Mouse (Mus musculus) inflammation-experienced regulatory T-cells, adult 6 months (primary cell): ENCODE results near the gene Tmem63a. TPM values are rescaled to one million over a fixed set of nuclear protein-coding genes. Genes with fewer than 3 reads are reported as not detected.
"Not testable (repeated sequence)": the region's sequence is repeated elsewhere in the genome, so short reads cannot be mapped to it uniquely, and the experiment has no call there.

ENCODE experiments used
- ATAC-seq: one replicate; pipeline ENCODE4 v1.8.0; 2017
- polyA plus RNA-seq, 3 experiments: library from polyadenylated mRNA; unstranded; fragments of 100-300 nt; shearing (Covaris generic); gene quantifications; one replicate each; pipeline ENCODE4 v1.2.1; 2017

Tmem63a gene
- polyA plus RNA-seq, 3 experiments from 2014 or later = 12.8 to 18.6 (median 14.0) TPM

DNA sequence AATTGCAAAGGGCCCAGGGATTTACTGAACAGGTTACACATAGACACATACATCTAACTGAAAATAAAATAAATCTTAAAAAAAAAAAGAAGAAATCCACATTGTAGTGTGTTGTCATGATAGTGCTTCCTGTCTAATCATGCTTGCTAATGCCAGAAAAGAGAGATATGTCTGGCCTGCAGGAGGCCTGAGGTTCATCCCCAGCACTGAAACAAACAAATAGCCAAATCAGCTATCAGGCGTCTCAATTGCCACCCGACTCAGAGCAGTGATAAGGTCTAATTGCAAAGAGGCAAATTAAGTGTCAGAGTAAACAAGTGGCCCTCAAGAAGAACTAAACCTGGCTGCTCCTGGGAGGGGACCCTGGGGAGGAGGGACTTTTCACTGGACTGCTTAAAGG is 12.5 kb upstream of the Tmem63a start:
- no peak for ATAC-seq

DNA sequence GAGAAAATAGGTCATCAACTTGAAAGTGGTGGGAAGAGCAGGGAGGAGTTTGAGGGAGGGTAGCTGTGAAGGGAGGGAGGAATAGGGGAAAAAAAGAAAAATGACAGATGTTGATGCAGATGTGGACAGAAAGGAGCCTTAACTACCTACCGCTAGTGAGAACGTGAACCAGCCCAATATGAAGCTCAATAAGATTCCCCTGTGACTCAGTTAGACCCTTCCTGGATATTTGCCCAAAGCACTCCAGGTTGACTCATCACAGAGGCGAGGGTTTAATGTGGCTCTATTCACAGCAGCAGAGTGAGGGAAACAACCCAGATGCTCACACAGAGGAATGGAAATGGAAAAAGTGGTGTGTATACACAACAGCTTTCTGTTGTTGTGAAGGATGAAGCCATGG is 11.0 kb upstream of the Tmem63a start:
- ATAC-seq = no peak

DNA sequence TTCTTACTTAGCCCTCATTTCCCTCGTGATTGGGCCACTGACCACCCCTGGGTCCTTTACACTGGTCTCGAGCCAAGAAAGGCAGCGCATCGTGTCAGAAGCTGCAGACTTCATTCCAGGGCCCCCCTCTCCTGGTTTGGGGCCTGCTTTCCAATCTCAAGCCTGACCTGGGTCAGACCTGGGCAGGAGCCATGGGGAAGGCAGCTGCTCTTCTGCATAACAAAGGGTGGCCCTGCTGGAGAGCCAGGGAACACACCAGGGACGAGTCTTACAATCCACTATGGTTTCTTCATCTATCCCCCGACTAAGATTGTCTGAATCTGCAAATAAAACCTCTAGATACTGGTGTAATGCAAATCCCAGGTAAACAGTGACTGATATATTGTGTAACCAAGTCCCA is 8.5 kb upstream of the Tmem63a start:
- ATAC-seq = no peak

DNA sequence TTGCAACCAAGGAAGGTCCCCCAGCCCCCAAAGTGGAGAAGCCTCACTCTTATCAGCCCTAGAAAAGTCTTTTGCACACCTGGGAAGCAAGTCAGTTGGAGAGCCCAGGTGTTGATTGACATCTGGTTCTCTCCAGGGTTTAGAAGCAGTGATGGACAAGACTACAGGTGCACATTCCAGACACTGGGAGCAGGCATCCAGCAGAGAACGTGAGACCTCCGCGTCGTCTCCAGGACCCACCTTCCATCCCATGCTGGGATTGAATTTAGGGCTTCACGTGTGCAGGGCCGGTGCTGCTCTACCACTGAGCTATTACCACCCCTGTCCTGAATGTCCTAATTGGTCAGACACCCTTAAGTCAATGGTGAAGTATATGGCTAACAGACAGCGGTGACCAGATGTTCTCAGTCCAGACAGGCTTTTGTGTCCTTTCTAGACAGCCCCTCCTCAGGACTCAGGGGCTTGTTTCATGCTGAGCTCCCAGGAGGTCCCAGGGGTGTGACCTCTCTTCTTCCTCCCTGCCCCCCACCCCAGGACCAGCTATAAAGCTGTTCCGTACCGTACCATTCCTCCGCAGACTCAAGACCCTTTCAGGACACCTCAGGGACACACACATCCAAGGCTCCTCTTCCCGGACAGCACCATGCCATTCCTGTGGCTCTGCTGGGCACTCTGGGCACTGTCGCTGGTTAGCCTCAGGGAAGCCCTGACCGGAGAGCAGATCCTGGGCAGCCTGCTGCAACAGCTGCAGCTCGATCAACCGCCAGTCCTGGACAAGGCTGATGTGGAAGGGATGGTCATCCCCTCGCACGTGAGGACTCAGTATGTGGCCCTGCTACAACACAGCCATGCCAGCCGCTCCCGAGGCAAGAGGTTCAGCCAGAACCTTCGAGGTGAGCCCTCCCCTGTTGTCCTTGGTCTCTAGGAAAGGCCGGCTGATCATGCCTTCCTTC is 7.4 kb upstream of the Tmem63a start, which contains the start of gene Lefty1:
Gene Lefty1, plus strand, starts transcription at position 556 of the 953 bp plus-strand sequence.
- ATAC-seq = no peak

DNA sequence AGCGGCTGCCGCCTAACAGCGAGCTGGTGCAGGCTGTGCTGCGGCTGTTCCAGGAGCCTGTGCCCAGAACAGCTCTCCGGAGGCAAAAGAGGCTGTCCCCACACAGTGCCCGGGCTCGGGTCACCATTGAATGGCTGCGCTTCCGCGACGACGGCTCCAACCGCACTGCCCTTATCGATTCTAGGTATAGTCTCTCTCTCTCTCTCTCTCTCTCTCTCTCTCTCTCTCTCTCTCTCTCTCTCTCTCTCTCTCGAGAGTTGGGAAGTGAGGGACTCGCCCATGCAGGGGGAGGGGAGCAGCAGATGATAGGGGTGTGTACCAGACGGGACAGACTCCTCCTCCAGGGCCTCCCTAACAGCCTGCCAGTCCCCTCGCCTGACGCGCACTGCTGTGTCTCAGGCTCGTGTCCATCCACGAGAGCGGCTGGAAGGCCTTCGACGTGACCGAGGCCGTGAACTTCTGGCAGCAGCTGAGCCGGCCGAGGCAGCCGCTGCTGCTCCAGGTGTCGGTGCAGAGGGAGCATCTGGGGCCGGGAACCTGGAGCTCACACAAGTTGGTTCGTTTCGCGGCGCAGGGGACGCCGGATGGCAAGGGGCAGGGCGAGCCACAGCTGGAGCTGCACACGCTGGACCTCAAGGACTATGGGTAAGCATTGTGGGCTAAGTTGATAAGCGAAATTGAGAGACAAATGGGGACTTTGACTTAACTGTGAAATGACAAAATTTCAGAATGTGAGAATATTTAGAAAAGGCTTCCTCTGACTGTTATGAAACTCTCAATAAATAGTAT is 5.3 kb upstream of the Tmem63a start:
- not testable (repeated sequence) for ATAC-seq

DNA sequence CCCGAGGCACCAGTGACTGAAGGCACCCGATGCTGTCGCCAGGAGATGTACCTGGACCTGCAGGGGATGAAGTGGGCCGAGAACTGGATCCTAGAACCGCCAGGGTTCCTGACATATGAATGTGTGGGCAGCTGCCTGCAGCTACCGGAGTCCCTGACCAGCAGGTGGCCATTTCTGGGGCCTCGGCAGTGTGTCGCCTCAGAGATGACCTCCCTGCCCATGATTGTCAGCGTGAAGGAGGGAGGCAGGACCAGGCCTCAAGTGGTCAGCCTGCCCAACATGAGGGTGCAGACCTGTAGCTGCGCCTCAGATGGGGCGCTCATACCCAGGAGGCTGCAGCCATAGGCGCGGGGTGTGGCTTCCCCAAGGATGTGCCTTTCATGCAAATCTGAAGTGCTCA is 4.5 kb upstream of the Tmem63a start:
- ATAC-seq = not testable (repeated sequence)

DNA sequence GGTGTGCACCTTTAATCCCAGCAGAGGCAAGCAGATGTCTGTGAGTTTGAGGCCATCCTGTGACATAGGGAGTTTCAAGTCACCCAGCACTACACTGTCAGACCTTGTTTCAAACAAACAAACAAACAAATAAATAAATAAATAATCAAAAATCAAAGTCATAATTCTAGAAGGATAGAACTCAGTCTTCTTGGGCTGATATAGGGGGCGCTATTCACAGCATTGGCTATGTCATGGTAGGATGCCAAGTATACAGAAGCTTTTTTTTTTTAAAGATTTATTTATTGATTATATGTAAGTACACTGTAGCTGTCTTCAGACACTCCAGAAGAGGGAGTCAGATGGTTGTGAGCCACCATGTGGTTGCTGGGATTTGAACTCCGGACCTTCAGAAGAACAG is 3.4 kb upstream of the Tmem63a start:
- ATAC-seq = not testable (repeated sequence)

DNA sequence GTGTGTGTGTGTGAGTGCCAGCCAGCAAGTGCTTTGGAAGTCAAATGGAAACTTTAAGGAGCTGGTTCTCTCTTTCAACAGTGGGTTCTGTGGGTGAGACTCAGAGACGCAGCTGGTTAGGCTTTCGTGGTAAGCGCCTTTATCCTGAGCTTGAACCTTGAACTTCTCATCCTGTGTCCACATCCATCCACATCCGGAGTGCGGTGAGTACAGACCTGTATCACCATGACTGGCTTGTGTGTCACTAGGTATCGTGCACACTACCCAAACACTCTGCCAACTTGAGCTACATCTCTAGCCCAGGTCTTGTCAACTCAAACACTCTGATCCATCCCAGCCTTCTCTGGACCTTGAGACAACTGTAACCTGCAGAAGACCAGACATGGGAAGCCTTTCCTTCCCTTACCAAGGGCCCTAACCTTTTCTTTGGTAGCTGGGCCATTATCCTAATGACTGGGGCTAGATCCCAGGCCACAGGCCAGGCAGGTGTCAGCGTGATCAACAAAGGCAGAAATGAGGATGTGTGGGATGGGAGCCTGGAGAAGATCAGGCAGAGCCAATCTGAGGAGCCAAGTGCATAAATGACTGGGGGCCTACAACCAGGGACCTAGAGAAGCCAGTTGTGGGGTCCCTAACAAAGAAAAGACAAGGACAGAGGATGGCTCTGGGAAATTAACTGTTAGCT is 1.2 kb upstream of the Tmem63a start:
- no peak for ATAC-seq

DNA sequence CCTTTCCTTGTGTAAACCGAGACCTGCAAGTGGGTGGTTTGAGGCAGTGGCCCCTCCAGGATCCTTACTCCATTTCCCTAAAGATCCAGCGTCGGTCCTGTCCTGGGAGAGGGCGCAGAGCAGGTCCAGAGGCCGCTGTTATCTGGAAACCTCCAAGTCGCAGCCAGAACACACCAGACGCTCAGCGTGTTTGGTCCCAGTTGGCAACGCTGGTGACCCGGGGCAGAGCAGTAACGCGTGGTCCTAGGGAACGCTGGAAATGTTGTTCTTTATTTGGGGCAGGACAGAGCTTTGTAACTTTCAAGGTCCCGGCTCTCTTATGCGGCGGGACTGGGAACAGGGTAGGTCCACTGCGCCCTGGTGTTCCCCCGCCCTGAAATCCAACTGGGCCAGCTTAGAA is 418 bp upstream of the Tmem63a start:
- ATAC-seq = no peak

DNA sequence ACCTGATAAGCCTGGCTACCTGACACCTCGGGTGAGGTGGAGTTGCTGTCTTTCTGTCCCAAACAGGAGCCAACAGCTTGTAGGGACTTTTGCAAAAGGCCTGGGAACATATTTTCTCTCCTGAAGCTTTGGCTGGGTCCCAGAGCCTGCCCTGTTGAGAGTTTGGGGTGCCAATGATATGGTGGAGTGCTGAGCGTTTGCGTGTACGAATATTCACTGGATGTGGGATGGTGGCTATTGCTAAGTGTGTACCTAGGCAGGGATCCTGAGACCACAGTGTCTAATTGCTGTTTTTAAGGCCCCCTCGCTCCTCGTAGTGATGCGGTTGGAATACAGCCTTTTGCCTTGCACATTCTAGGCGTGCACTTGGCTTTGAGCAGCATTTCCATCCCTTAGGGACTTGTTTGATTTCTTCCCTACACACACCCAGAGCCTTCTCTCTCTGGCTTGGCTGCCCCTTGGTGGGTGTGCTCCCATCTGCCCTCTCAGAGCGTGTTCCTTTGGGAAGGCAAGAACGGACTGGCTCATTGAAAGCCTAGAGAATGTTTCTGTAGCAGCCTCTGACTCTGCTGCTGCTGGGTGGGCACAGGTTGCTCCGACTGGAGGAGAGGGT is 994 bp downstream of the Tmem63a start:
- ATAC-seq = peak; percentile 53

DNA sequence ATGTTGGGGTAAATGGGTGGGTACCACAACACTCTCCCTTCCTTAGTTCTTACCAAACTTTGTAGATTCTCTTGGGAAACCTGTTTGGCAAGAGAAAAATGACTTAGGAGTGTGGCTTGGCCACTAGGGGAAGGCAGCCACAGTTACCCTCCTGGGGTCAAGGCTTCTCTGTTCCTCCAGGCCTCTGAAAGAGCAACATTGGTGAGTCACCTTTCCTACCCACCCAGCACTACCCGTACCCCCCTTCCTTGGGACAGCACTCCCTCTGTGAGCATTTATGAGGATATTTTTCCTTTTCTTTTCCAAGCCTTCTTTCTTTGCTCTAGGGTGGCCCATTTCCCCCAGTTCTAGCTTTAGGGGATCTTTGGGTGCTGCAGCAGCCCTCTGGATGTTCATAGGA is 1.8 kb downstream of the Tmem63a start:
- no peak for ATAC-seq

DNA sequence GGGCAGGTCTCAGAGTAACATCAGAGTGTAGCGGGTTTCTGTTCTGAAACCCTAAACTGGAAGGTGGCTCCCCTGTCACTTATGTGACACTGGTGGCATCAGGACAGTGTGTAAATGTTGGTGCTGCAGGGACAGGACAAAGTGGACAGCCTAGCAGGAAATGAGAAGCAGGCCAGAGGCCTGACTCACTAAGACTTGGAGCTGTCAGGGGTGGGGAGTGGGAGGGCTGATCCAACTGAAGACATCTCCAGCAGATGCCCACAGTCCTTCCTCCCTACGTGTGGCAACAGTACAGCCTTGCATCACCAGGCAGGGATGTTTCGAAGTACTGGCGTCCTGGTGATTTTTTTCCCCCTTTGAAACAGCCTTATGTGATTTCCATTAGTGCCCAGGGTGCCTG is 2.4 kb downstream of the Tmem63a start:
- ATAC-seq = no peak

DNA sequence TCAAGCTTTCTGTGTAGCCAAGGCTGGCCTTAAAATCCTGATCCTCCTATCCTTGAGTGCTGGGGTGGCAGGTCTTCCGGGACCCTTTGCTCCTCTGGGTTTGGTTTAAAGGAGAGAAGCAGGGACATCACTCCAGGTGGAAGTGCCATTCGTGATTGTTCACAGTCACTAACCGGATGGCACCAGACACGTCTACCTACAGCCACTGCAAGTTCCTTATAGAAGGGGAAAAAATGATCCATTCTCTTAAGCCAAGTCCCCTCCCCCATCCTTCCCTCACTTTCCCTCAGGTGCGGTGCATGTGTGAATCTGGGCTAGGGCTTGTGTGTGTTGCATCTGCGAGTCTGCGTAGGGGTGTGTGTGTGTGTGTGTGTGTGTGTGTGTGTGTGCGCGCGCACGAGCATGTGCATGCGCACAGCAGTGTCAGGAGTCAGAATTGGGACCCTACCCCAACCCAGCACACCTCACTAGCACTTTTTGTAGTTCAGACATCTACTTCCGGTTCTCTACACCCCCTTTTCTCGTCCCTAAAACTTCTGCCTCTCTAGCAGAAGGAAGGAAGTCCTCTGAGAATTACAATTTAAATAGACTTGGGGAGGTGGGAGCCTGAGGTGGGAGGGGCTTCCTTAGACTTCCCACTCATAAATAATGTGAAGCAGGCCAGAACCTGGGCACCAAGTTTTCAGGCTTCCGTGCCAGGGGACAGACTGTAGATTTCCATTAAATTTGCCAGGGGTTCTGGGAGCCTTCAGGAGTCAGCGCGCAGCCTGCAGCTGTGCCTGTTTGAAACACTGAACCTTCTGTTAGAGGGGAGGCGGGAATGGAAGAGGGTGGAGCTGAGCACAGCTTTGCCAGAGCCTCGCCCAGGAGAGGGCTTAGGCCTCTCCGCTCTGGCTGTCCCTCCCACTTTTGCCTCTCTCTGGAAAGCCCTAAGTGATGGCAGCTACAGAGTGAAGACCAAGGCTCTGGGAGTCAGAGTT is 3.1 kb downstream of the Tmem63a start:
- no peak for ATAC-seq

DNA sequence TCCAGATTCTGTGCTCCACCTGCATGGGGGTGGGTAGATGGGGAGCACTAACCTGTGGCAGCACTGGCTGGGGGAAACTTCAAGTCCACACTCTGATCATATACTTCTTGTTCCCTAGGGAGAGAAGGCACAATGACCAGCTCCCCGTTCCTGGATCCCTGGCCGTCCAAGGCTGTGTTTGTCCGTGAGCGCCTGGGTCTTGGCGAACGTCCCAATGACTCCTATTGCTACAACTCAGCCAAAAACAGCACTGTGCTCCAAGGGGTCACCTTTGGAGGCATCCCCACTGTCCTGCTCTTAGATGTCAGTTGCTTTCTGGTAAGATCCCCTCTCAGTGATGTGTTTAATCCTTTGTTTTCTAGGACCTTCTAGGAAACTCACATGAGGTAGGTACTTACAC is 4.3 kb downstream of the Tmem63a start:
- no peak for ATAC-seq

DNA sequence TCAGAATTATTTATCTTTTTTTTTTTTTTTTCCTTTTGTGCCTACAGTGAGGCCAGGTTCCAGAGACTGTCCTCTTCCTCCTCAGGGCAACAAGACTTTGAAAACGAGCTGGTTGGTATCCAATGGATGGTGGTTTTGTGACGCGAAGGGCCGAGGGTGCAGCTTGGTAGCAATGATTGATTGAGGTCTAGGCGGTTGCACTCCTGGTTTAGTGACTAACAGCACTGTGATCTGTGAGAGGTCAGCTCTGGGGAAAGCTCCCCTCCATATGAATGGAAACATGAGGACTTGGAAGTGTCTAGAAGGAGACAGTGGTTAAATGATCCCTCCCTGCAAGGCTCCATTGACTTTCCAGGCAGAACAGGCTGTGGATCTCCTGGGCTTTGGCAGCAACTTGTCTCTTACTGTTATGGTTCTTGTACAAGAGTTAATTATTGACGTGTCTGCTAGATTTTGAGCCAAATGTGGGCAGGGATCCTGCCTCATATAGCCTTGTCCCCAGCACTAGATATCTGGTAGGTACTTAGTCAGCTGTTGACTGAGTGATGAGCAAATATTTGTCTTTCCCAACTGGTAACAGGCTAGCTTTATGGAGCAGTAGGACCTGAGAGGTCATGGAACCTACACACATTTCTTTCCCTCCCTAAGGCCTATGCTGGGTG is 10.1 kb downstream of the Tmem63a start:
- no peak for ATAC-seq

DNA sequence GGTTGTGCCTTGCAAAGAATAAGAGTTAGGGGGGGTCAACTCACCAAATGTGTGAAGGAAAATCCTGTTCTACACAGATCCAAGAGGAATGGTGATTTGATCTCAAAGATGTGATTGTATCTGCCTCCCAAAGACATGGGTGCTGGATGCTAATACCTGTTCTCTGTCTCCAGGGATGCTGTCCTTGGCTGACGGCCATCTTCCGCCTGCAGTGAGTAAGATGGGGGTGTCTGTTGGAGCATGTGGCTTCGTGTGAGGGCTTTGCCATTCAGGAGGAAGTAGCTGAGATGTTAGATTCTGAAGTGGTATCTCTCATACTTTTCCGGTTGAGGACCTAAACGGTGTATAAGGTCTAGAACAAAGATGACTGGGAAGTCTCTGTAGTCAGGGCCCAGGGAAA is 10.7 kb downstream of the Tmem63a start:
- no peak for ATAC-seq

DNA sequence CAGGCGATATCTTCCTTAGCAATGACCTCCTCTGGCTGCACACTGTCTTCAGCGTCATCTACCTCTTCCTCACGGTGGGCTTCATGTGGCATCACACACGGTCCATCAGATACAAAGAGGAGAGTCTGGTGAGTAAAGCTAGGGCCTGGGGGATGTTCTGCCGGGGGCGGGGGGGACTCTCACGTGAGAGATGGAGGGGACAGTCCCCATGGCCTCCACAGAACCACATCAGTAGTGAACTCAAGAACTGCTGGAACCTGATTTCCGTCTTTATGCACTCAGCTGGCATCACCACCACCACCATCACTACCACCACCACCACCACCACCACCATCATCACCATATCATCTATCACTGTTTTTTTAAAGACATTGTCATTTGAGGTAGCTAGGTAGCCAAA is 14.3 kb downstream of the Tmem63a start:
- ATAC-seq = no peak

DNA sequence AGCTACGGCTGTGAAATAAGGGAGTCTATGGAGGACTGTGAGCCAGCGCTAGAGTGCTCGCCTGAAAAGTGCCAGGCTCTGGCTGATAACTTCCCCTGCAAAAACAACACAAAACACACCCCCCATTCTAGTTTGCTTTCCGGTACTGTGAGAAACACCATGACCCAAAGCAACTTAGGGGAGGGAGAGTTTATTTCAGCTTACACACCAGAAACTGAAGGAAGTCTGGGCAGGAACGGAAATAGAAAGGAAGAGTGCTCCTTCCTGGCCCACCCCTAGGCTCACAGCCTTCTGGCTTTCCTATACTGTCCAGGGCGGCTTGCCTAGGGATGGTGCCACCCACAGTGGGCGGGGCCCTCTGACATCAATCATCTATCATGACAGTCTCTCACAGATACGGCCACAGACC is 14.8 kb downstream of the Tmem63a start:
- ATAC-seq = no peak

DNA sequence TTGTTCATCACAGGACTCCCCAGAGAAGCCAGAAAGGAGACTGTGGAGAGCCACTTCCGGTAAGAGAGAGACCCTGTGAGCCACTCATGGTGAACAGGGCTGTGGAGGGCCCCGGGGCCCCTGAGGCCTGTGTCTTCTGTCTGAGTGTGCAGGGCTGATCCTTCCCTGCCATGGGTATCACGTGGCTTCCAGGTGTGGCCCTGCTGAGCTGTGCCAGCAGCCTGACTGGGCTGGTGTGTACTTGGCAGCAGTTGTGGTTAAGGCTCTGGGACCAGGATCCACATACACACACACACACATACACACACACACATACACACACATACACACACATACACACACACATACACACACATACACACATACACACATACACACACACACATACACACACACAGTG is 15.8 kb downstream of the Tmem63a start:
- no peak for ATAC-seq

DNA sequence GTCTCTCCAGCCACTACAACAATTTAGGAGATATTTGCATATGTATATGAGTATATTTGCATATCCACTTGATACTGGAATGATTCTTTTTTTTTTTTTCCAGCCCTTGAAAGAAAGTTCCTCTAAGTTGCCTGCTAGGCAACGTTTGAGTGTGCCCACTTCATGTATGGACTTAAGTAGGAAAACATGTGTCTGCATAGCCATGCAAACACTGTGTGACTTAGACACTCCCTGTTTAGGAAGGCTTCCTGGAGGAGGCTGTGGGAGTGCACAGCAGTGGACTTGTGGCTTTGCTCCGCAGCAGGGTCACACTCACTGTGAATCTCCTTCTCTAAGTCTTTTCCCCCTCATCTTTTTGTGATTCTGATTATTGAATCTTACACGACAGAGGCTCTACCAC is 16.7 kb downstream of the Tmem63a start:
- ATAC-seq = no peak

DNA sequence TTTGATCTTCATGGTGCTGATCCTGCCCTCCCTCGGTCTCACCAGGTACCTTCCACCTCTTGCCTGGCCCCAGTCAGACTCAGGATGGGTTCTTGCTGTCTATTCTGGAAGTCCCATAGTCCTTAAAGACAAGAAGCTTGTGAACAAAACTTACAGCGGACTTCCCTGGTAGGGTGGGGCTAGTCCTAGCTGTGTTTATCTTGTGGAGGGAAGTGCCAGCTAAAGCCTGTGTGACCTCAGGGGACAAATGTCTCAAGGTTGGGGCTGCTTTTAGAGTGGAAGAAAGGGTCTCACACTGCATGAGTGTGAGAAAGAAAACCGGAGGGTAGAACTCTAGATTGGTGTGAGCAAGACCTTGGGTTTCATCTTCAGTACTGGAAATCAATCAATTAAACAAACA is 23.6 kb downstream of the Tmem63a start:
- no peak for ATAC-seq
